Mouse (Mus musculus) c-Kit-positive CD71-positive TER-119-negative erythroid progenitor cells, embryonic 14.5 days (primary cell): ENCODE measurements around the gene Pdgfra.

Experiments
- DNase-seq: peaks from one replicate; pipeline ENCODE4 v3.0.0-alpha.2; 2013; ENCODE audit warnings: low read depth

Gene Pdgfra

DNA sequence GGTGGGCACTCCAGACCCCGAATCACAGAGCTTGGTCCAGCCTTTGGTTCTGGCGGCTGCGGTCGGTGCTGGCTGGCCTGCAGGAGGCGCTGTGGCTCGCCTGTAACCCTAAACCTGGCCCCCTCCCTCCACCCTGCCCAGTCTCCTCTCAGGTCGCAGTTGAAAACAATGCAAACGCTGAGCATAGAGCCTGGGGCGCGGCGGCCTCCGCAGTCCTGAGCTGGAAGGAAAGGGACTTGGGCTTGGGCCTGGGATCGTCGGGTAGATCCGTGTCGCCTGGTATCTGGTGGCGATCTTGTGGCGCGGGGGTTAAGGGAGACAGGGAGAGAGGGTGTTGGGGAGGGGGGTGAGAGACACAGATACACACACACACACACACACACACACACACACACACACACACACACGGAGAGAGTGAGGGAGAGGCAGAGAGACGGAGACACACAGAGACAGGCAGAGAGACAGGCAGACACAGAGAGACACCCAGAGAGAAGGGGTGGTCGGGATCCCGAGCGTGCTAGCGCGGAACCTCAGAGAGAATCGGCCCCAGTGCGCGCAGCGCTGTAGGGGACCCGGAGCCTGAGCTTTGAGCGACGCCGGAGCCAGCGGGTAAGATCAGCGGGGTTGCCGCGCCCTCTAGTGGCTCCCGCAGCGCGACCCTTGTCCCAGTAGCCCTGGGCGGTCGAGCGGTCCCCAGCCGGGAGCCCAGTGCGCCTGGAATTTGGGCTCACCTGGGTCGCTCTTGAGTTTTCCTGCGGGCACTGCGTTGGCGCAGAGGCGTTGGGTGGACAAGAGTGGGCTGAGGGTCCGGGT is 3.9 kb downstream of the Pdgfra start:
- DNase-seq, result peak; percentile 43

DNA sequence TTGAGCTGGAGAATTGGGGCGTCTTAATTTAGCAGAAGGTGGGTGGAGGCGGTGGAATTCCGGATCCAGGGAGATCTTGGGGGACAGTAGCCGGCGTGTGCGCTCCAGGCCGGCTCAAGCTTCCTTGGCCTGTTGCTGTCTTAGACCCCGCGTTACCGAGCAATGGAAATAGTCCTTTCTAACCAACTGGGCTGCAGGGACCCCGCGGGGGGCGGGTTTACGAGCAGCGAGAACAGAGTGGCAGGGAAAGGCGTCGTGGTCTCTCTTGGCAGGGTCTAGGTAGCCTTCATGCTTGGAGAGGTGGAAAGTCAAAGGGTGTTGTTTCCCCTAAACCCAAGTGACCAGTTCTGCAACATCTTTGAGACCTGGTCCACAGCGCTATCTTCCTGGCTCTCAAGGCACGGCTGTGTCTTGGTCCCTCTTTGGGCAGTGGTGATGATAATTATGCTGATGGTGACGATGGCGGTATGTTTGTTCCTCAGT is 4.5 kb downstream of the Pdgfra start:
- DNase-seq, result no peak

DNA sequence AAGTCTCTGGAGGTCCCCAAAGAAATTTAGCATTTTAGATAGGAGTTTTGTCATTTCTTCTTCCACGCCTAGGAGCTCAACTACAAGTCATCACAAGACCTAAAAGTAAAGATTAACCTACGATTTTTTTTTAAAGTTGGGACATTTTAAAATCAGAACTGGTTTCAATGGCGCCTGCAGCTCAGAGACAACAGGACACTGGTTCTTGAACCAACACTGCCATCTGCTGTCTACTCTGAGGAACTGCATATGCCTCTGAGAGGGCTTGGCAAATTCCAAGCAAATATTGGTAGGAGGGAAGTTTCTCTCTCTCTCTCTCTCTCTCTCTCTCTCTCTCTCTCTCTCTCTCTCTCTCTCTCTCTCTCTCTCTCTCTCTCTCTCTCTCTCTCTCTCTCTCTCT is 4.9 kb downstream of the Pdgfra start:
- DNase-seq, result peak; percentile 43

DNA sequence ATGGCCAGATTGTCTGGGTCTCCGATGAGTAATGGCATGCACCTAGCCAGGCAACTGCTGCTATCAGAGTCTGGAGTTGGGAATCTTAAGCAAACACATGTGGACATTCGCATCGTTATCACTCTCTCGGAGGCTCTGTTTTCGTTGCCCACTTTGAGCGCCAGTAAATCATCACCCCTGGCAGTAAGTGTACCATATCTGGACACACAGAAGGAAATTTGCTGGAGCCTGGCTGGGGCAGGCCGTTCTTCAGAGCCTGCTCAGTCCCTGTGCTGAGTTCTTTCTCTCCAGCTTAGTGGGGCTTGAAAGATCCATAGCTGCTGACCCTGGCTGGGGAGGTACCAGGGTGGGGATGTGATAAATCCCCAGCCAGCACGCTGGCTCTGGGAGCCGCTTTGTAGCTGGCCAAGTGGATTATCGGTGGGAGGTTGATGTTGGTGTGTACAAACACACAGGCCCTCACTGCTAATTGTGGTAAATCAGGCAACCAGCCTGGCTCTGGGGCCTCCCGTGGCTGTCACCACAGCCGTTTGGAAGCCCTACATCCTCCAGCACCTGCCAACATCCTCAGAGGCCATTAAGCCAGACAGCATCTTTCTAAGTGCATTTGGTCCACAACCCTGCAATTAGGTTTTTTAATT is 8.6 kb downstream of the Pdgfra start:
- no peak for DNase-seq

DNA sequence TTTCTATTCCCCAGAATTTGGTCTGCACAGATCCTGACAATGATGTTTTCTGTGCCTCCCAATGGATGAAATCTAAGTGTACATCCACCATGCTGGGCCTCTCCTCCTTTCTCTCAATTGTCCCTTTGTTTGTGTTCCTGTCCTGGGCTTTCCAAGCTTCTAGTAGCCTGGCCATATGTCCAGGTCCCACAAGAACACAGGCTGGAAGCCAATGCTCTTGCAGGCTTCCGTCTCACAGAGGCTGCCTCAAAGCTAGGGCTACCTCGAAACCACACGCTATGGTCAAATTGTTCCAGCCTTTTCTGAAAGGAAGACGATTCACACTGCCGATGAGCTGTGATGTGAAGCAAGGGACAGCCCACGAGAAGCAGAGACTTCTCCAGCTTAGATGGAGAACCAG is 9.5 kb downstream of the Pdgfra start:
- no peak for DNase-seq

DNA sequence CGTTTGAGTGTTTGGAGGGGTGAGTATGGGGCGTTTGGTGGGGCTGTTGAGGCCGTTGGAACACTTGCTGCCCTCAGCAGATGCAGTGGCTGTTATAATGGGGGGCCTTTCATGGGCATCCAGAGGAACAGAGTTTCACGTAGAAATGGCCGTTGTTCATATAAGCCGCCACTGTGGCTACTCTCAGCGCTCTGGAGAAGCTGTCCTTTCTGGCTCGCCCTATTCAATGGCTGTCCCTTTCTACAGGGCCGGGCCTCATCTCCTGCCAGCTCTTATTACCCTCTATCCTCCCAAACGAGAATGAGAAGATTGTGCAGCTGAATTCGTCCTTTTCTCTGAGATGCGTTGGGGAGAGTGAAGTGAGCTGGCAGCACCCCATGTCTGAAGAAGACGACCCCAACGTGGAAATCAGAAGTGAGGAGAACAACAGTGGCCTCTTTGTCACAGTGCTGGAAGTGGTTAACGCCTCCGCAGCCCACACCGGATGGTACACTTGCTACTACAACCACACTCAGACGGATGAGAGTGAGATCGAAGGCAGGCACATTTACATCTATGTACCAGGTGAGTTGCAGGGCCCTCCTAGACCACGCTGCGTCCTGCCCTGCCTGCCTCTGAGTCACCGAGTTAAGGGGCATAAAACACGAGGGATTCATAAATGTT is 11.3 kb downstream of the Pdgfra start:
- DNase-seq, result no peak

DNA sequence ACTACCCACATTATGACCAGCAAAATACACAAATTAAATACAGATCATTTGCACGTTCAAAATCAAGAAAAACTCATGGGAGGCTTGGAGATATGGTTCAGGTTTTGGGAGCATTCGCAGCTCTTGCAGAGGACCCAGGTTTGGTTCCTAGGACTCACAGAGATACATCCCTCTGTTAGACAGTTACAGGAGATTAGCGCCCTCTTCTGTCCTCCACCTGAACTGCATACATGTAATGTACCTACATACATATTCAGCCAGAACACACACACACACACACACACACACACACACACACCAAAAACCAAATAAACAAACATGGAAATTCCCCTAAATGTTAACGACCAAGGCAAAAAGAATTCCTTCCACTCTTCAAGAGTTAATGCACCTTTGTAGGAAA is 12.6 kb downstream of the Pdgfra start:
- no peak for DNase-seq

DNA sequence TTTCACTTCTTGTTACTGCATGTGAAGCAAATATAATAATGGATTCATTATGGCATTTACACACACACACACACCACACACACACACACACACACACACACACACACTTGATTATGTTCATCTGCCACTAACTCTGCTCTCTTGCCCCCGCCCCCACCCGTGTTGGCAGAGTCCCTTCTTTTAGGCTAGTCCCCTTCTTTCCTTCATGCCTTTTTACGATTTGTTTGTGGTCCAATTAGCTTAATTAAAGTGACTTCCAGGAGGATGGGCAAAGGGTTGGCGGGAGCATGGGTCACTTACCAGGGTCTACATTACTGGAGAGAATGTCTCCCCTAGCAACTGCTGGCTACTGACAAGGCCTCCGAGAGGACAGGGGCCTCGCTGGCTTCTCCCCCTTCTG is 17.7 kb downstream of the Pdgfra start:
- no peak for DNase-seq

DNA sequence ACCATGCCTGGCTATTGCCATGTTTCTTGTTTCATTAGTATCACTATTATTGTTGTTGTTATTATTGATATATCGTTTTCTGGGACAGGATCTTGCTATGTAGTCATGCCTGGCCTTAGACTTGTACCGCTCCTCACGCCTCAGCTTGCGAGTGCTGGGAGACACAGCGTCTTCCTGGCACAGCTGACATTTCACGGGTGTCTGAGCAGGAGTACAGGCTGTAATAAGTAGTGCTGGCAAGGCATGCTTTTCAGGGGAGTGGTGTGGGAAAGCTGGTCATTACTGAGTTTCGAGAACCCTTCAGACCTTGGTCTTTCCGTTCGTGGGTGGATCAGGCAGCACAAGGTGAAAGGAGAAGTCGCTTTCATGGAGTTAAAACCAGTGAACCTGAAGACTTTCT is 19.8 kb downstream of the Pdgfra start:
- no peak for DNase-seq

DNA sequence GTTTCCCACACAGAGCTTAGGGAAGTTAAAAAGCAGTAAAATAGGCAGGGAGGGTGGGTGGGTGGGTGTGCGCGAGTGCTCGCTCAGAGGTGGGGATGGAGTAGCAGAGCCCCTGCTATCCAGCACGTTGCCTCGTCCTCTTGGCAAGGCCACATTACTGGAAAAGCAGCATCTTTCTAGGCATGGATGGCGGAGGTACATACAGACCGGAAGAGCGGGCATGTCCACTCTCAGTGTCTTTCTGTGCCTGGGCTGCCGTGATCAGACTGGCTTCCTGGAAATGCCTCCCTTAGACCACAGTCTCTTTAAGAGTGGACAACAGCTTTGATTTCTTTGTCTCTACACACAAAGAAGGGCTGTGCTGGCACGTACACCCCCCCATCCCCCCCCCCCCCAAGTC is 27.2 kb downstream of the Pdgfra start:
- no peak for DNase-seq

DNA sequence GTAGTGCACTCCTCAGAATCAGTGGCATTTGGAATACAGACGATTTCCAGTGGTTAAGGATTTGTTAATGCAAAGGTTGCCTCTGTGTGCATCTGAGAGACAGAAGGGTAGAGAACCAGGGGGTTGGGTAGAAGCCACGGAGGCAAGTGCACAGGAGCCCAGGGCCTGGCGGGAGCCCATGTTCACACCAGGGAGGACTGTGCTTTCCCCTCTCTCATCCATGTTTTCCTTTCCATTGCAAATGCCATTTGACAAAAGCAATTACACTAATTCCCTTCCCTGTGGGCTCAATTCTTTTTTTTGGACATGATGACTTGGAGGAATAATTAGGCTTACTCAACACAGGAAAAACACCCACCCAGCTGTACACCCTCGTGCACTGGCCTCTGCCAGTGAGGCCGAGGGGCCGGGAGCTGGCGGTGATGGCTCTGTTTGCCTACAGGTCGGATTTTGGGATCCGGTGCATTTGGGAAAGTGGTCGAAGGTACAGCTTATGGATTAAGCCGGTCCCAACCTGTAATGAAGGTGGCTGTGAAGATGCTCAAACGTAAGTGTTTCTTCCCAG is 27.7 kb downstream of the Pdgfra start:
- no peak for DNase-seq

DNA sequence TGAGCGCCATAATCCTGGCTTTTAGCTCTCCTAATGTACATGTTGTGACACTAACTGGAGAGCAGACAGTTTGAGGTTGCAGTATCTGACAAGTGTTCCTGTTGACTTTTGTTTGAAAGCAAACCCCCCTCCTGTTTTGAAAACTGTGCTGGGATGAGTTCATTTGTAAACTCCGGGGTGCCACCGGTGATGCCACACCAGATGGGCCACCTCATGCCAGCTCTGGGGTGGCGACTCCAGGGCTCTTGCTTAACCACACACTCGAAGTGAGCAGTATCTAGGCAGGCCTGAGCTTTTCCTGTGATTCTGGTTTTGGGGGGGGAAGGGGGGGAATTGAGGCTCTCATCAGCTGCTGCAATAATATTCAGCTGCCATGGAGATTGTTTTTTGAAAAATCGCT is 31.6 kb downstream of the Pdgfra start:
- no peak for DNase-seq

DNA sequence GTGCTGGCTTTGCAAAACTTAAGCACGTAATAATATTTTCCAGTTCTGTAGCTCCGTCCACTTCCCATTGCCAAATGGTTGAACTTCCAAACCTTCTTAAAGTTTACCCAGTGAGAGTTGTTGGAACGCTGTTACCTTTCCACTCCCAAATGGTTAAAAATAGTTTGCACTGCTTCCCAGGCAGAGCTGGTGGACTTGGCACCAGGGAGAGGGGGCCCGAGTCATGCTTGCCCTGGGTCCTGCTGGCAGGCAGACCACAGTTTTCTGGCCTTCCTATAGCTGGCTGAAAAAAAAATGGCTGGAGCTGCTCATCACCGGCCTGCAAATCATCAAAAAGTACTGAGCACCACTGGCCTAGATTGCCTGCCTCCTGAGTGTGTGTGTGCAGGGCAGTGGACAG is 32.0 kb downstream of the Pdgfra start:
- no peak for DNase-seq

DNA sequence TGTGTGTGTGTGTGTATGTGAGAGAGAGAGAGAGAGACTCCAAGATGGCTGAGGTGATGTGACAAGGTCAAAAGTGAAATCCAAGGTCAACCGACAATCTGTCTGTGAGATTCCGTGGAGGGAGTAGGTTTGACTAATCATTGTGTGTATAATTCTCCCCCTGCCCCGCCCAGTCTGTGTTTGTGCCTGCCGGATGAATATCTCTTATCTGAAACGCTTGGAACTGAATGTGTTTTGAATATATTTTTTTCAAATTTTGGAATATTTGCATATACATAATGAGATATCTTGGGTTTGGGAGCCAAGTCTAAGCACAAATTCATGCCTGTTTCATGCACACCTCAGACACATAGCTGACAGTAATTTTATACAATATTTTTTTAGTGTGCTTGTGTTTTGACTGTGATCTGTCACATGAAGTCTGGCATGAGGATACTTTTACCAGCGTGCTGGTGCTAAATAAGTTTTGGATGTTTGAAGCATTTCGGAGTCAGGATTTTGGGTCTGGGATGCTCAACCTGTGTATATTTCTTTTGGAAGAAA is 32.7 kb downstream of the Pdgfra start:
- DNase-seq, result no peak

DNA sequence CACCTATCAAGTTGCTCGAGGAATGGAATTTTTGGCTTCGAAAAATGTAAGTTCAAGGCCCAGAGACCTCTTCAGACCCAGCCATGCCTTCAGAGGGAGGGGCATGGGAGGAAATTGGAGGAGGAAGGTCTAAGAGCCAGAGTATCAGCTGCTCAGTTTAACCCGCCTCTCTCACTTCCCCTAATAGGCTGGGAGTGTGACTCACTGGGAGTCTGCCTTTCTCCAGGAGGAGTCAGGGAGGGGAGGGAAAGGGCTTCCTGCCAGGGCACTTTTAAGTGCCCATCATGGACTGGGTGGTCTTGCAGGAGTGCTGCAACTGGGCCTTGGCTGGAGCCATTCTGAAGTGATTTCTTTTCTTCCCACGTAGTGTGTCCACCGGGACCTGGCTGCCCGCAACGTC is 33.5 kb downstream of the Pdgfra start:
- DNase-seq, result no peak

DNA sequence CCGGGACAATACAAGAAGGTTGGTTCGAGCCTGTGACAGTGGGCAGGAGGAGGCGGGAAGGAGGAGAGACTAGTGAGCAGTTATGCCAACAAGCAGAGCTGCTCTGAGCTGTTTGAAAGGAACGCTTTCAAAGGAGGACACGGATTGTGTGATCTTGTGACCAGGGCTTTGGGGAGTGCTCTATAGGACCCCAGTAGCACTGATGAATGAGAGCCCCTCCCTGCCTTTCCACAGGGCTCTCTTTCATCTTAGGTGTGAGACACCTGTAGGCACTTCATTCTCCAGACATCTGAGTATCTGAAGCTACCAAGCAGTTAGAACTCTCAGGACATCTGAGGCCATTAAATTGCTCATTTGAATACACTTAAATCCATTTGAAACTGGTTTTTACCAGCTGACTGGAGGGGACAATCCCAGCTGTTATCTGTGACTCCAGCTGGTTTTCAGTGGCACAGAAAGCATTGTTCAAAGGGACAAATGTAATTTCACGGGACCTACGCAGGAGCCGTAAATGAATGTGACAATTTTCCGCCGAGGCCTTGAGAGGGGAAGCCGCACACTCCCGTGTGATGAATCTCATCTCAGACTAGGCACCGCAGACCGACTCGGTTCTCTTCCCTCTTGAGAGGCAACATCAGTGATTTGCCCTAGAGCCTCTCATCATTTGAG is 37.4 kb downstream of the Pdgfra start:
- no peak for DNase-seq

DNA sequence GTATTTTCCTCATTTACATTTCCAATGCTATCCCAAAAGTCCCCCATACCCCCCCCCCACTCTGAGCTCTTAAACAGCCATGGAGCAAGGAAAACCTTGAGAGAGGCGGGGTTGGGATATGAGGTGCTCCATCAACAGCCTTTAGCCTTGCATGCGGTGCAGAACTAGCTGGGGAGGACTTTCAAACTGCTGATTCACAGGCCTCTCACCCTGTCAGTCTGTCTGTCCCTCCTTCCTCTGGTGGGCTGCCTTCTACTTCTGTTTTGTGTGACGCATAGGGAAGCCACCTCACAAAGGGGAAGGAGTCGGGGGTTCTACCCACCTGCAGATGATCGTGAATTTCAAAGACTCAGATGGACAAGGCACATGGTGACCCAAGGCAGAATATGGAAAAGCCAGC is 41.0 kb downstream of the Pdgfra start:
- DNase-seq, result no peak

DNA sequence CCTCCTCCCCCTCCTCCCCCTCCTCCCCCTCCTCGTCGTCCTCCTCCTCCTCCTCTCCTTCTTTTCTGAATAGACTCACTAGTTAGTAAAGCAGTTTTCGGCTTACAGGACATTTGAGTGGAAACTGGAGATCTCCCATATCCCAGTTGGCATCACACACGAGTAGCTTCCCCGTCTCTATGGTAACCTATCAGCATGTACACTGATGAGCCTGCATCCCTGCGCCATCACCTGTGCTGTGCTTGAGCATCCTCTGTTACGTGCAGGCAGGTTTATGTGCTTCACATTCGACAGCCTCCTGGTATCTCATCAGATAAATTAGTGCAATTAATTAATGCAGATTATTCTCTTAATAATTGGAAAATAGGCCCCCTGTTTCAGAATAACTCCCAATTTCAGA is 46.3 kb downstream of the Pdgfra start:
- DNase-seq, result no peak

DNA sequence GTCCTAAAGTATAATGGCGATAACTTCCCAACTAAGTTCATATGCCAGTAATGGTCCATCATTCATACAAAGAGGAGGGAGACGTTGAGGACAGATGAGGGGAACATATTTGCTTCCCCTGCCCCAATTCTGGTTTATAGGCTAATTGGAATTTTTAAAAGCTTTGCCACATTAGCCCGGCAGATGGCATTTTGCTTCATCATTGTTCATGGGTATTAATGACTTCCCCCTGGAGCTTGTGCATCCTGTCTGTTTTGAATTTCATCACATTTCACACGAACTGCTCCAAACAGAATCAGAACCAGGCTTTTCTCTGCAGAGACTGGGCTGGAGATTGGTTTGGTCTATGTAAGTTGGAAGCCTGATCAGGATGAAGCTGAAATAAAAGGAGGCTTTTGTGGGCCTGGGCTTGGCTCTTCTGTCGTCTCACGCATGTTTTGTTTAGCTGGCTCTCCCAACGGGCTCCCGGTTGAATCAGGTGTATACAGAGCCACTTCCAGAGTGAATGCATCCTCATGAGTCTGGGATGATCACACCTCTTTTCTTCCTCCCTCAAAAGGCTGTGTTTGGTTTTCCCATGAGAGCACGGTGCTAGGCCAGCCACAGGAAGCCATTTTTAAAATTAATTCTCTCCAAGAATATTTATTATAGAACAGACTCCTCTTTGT is 47.7 kb downstream of the Pdgfra start:
- DNase-seq, result no peak

DNA sequence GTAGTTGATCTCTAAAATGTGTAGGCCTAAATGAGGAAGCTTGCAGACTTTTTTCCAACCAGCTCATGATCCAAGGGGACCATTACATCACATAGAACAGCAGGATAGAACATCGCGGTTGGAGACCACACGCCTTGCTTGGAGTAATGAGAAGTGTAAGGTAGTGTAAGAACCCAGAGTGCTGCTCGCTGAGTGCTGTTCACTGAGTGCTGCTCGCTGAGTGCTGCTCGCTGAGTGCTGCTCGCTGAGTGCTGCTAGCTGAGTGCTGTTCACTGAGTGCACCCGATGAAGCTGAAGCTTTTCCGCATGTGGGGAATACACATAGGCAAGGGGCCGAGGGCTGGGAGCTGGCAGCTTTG is 48.3 kb downstream of the Pdgfra start:
- no peak for DNase-seq

DNA sequence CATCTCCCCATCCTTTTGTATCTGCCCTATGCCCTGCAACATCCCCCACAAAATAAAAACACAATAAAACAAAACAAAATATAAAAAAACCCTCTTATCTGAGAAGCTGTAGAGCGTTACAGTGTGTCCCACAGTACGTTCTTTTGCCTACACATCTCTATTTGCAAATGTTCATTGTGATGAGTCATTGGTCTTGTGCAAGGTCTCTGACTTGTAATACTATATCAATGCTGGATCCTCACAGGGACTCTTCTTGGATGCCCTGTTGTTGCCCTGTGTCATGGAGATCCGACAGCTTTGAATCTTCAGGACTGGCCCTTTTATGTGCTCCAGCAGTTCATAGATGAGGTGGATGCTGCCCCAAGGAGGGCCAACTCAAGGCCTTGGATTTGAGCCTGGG is 55.8 kb downstream of the Pdgfra start:
- no peak for DNase-seq

DNA sequence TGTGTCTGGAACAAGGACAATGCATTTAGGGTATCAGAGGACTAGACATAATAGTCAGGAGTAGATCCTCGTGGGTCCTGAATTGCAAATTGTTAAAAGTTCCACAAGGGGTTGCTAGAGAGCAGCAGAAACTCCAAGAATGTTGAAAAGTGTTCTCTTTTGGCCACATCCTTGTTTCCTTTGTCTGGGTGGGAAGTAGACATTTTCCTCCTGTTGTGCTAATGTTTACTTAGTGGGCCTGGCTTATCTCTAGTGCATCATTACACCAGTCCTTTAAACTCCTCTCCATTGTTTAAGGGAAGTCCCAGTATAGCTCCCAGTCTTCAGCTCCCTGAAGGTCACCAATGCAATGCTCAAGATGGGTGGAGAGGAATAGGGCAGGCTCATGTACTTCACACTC is 57.9 kb downstream of the Pdgfra start:
- peak; percentile 20 for DNase-seq
